Mouse (Mus musculus) CH12.LX (cell line): ENCODE data around the gene Hoxd3.

Experiments used
- CHD2 ChIP-seq: IDR thresholded peaks from 2 replicates; pipeline ENCODE4 v1.6.1; 2011; ENCODE audit warnings: low read length, improper control_type of control experiment
- CTCF ChIP-seq, 2 experiments: IDR thresholded peaks in 1 of 2; conservative IDR thresholded peaks in 1 of 2; 2 replicates each; pipeline ENCODE4 v1.5.1; 2011 to 2012; ENCODE audit warnings: low read depth in 2 of 2, low read length in 2 of 2, improper control_type of control experiment in 1 of 2, inconsistent platforms in 1 of 2, mild to moderate bottlenecking in 1 of 2, moderate library complexity in 1 of 2
- HCFC1 ChIP-seq: IDR thresholded peaks from 2 replicates; pipeline ENCODE4 v1.6.1; 2012; ENCODE audit warnings: low read depth, mild to moderate bottlenecking, inconsistent platforms, low read length, improper control_type of control experiment
- JUN ChIP-seq: IDR thresholded peaks from 2 replicates; pipeline ENCODE4 v1.6.1; 2011; ENCODE audit warnings: low read depth, mild to moderate bottlenecking, low read length, improper control_type of control experiment, moderate library complexity; ENCODE audit not compliant: insufficient read depth
- POLR2A ChIP-seq: IDR thresholded peaks from 2 replicates; pipeline ENCODE4 v1.6.1; 2011; ENCODE audit warnings: low read depth, mild to moderate bottlenecking, improper control_type of control experiment, low read length
- RCOR1 ChIP-seq: conservative IDR thresholded peaks from 2 replicates; pipeline ENCODE4 v1.6.1; 2012; ENCODE audit warnings: low read depth, mild to moderate bottlenecking, inconsistent platforms, low read length, improper control_type of control experiment
- TBP ChIP-seq: conservative IDR thresholded peaks from 2 replicates; pipeline ENCODE4 v1.6.1; 2011; ENCODE audit warnings: low read depth, low read length, improper control_type of control experiment
- USF2 ChIP-seq: conservative IDR thresholded peaks from 2 replicates; pipeline ENCODE4 v1.6.1; 2011; ENCODE audit warnings: low read depth, low read length, improper control_type of control experiment

DNA sequence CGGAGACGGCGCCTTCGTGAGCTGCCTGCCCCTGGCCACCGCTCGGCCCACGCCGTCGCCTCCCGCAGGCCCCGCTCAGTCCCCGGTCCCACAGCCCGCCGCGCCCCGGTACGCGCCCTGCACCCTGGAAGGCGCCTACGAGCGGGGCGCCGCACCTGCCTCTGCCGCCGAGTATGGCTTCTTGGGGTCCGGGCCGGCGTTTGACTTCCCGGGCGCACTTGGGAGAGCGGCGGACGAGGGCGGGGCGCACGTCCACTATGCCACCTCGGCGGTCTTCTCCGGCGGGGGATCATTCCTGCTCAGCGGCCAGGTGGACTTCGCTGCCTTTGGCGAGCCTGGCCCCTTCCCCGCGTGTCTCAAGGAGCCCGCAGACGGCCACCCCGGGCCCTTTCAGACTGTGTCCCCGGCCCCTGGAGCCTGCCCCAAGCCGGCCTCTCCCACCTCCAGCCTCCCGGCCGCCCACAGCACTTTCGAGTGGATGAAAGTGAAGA, 51.6 kb downstream of the Hoxd3 start:
- TF ChIP-seq POLR2A (no peak), RCOR1 (no peak), CHD2 (no peak), JUN (no peak), CTCF (conservative IDR thresholded peaks at IDR 0.05 in 1 of 2, IDR thresholded peaks at IDR 0.05 in 1 of 2; ENCODE audit: low read depth in 2 of 2, low read length in 2 of 2) (no peak), HCFC1 (no peak), USF2 (no peak), TBP (no peak)
